Mouse (Mus musculus) midbrain, embryonic 14.5 days (tissue): Measurements from ENCODE around the gene Pyroxd1. TPM values are rescaled to one million over a fixed set of nuclear protein-coding genes. Genes with fewer than 3 reads are reported as not detected.
"Not testable (repeated sequence)": the region's sequence is repeated elsewhere in the genome, so short reads cannot be mapped to it uniquely, and the experiment has no call there.

Source experiments
- ATAC-seq: fragments of 200-750 bp; cut with Nextera tagmentation; 2 replicates; pipeline ENCODE4 v1.8.0; 2017; ENCODE audit warnings: moderate number of reproducible peaks, moderate library complexity; ENCODE audit not compliant: low FRiP score, low TSS enrichment
- DNase-seq: peaks from one replicate; pipeline ENCODE4 v3.0.0-alpha.2; 2015
- H3K27ac ChIP-seq: fragments of 300-500 bp; sonication (generic); replicated peaks from 2 replicates; pipeline ENCODE4 v1.5.1; 2014; ENCODE audit warnings: mild to moderate bottlenecking, low read depth, low read length, moderate library complexity
- H3K27me3 ChIP-seq: fragments of 300-500 bp; sonication (generic); 2 replicates; pipeline ENCODE4 v1.6.1; 2014; ENCODE audit warnings: low read length, control low read depth, mixed read lengths; ENCODE audit not compliant: control insufficient read depth, insufficient read depth
- H3K36me3 ChIP-seq: fragments of 300-500 bp; sonication (generic); 2 replicates; pipeline ENCODE4 v1.6.1; 2014; ENCODE audit warnings: low read length, control low read depth; ENCODE audit not compliant: control insufficient read depth, insufficient read depth
- H3K4me1 ChIP-seq: fragments of 300-500 bp; sonication (generic); 2 replicates; pipeline ENCODE4 v1.6.1; 2014; ENCODE audit warnings: mild to moderate bottlenecking, antibody characterized with exemption, low read length, control low read depth; ENCODE audit not compliant: control insufficient read depth, insufficient read depth
- H3K4me2 ChIP-seq: fragments of 300-500 bp; sonication (generic); 2 replicates; pipeline ENCODE4 v1.6.1; 2014; ENCODE audit warnings: mild to moderate bottlenecking, low read length, moderate library complexity
- H3K4me3 ChIP-seq: fragments of 300-500 bp; sonication (generic); replicated peaks from 2 replicates; pipeline ENCODE4 v1.5.1; 2014; ENCODE audit warnings: low read depth, low read length
- H3K9ac ChIP-seq: fragments of 300-500 bp; sonication (generic); replicated peaks from 2 replicates; pipeline ENCODE4 v1.6.1; 2014; ENCODE audit warnings: mild to moderate bottlenecking, low read length, moderate library complexity
- H3K9me3 ChIP-seq: fragments of 300-500 bp; sonication (generic); 2 replicates; pipeline ENCODE4 v1.6.1; 2016; ENCODE audit warnings: low read length, control low read depth, mixed read lengths; ENCODE audit not compliant: control insufficient read depth
- WGBS: fragments of 180-500 bp; shearing (Covaris S2); extraction: QIAGEN DNeasy Blood & Tissue Kit; methylation state at CpG from one replicate; pipeline ENCODE4 v1.1.7; 2014; 5-methylcytosine and 5-hydroxymethylcytosine counted together
- polyA plus RNA-seq: library from polyadenylated mRNA; unstranded; fragments of >200 nt; fragmentation: Nextera tagmentation; extraction: Ambion mirVana; gene quantifications from 2 replicates; pipeline ENCODE4 v1.2.1, GENCODE M21; 2014

Pyroxd1 gene
- polyA plus RNA-seq, 1 experiment from 2014 or later: 25.0 TPM

GRCm38 (mm10) chr6:142339576-142339975 is 5.9 kb upstream of the Pyroxd1 start:
- ATAC-seq: no peak
- Histone ChIP-seq H3K9me3 (no peaks in the 10 kb centered on the region), H3K27me3 (no peaks in the 10 kb centered on the region), H3K9ac (no peak overlapping the region), H3K4me2 (no peak overlapping the region), H3K4me1 (no peaks in the 10 kb centered on the region), H3K4me3 (no peak overlapping the region), H3K36me3 (no peaks in the 10 kb centered on the region), H3K27ac (no peak overlapping the region)
- DNase-seq: no peak
- WGBS: 66% methylated on average over 2 of the region's 2 CpGs

- Histone ChIP-seq H3K27me3 (no peaks in the 10 kb centered on the region), H3K4me2 (no peak overlapping the region), H3K27ac (no peak overlapping the region), H3K4me3 (no peak overlapping the region), H3K9me3 (no peaks in the 10 kb centered on the region), H3K9ac (no peak overlapping the region), H3K4me1 (peaks cover 4% of the 10 kb centered on the region; the same call in 1 of the 2 replicates), H3K36me3 (peaks cover under 1% of the 10 kb centered on the region)
- WGBS: 83% methylated on average over 2 of the region's 2 CpGs
- ATAC-seq: no peak
- peak; percentile 74 for DNase-seq
Measured at GRCm38 (mm10) chr6:142343561-142343960, 1.9 kb upstream of the Pyroxd1 start.

- Histone ChIP-seq H3K27me3 (no peaks in the 10 kb centered on the region), H3K4me2 (peak overlapping the region; percentile 67), H3K4me3 (peak overlapping the region; percentile 74), H3K4me1 (peaks cover 4% of the 10 kb centered on the region; the same call in 1 of the 2 replicates), H3K36me3 (peaks cover 26% of the 10 kb centered on the region), H3K9me3 (no peaks in the 10 kb centered on the region), H3K9ac (peak overlapping the region; percentile 57), H3K27ac (no peak overlapping the region; the same call in 1 of the 2 replicates)
- DNase-seq (no peak), ATAC-seq (no peak)
- 63% methylated on average over 12 of the region's 12 CpGs for WGBS
Measured at GRCm38 (mm10) chr6:142346181-142347110, 992 bp downstream of the Pyroxd1 start.

- H3K27me3 ChIP-seq: no peaks in the 10 kb centered on the region
- peaks cover 38% of the 10 kb centered on the region for H3K36me3 ChIP-seq
- 81% methylated on average over 11 of the region's 11 CpGs for WGBS
- ATAC-seq (no peak), DNase-seq (no peak)
- H3K9ac ChIP-seq: no peak overlapping the region
- no peak overlapping the region for H3K4me2 ChIP-seq
- H3K4me3 ChIP-seq: no peak overlapping the region
- H3K27ac ChIP-seq: no peak overlapping the region
- H3K9me3 ChIP-seq: no peaks in the 10 kb centered on the region
- H3K4me1 ChIP-seq: peaks cover 4% of the 10 kb centered on the region; the same call in 1 of the 2 replicates
Measured at GRCm38 (mm10) chr6:142347431-142348385, 2.3 kb downstream of the Pyroxd1 start.

GRCm38 (mm10) chr6:142352099-142352498 is 6.6 kb downstream of the Pyroxd1 start:
- not testable (repeated sequence) for H3K27me3 ChIP-seq, H3K9me3 ChIP-seq, H3K27ac ChIP-seq, H3K4me3 ChIP-seq, H3K9ac ChIP-seq, H3K4me2 ChIP-seq, H3K4me1 ChIP-seq, DNase-seq
- WGBS: 93% methylated on average over 3 of the region's 3 CpGs
- peak; percentile 16; the same call in 1 of the 2 replicates for ATAC-seq
- peaks cover 70% of the 10 kb centered on the region for H3K36me3 ChIP-seq

GRCm38 (mm10) chr6:142357106-142357505 is 11.7 kb downstream of the Pyroxd1 start:
- no peaks in the 10 kb centered on the region for H3K9me3 ChIP-seq
- no peaks in the 10 kb centered on the region for H3K4me1 ChIP-seq
- DNase-seq (no peak), ATAC-seq (no peak)
- no peak overlapping the region for H3K4me3 ChIP-seq
- peaks cover 88% of the 10 kb centered on the region for H3K36me3 ChIP-seq
- no peak overlapping the region for H3K27ac ChIP-seq
- H3K4me2 ChIP-seq: no peak overlapping the region
- WGBS: 82% methylated on average over 7 of the region's 7 CpGs
- H3K9ac ChIP-seq: no peak overlapping the region
- H3K27me3 ChIP-seq: no peaks in the 10 kb centered on the region

GRCm38 (mm10) chr6:142362036-142362435 is 16.6 kb downstream of the Pyroxd1 start:
- no peak overlapping the region for H3K9ac ChIP-seq
- peaks cover 91% of the 10 kb centered on the region for H3K36me3 ChIP-seq
- DNase-seq (no peak), ATAC-seq (no peak)
- no peak overlapping the region for H3K27ac ChIP-seq
- H3K9me3 ChIP-seq: no peaks in the 10 kb centered on the region
- no peak overlapping the region for H3K4me3 ChIP-seq
- no peaks in the 10 kb centered on the region for H3K4me1 ChIP-seq
- H3K27me3 ChIP-seq: no peaks in the 10 kb centered on the region
- no peak overlapping the region for H3K4me2 ChIP-seq
- 97% methylated on average over 6 of the region's 6 CpGs for WGBS

GRCm38 (mm10) chr6:142363019-142363576 is 17.6 kb downstream of the Pyroxd1 start:
- Histone ChIP-seq H3K36me3 (peaks cover 91% of the 10 kb centered on the region), H3K27ac (no peak overlapping the region), H3K4me1 (no peaks in the 10 kb centered on the region), H3K27me3 (no peaks in the 10 kb centered on the region), H3K4me3 (no peak overlapping the region), H3K9me3 (no peaks in the 10 kb centered on the region), H3K9ac (no peak overlapping the region), H3K4me2 (no peak overlapping the region)
- ATAC-seq: no peak
- peak; percentile 58 for DNase-seq
- WGBS: 71% methylated on average over 9 of the region's 9 CpGs
